Mouse (Mus musculus): ENCODE data around the gene Pold2. TPM values are rescaled to one million over a fixed set of nuclear protein-coding genes. Genes with fewer than 3 reads are reported as not detected.

Pold2 gene
- total and polyA plus RNA-seq, 3 experiments, result 261 to 366 TPM; not detected in 1

- H3K36me3 ChIP-seq (ENCODE audit: control insufficient read depth in 1 of 2, insufficient read depth in 2 of 2, low read length in 2 of 2), result no peaks in the 10 kb centered on the region
- no peak overlapping the region for H3K9ac ChIP-seq (ENCODE audit: control insufficient read depth, low read depth, low read length, poor library complexity, severe bottlenecking)
- TF ChIP-seq ZC3H11A (IDR thresholded peaks at IDR 0.05; ENCODE audit: low read depth, low read length), result no peak
- H3K9me3 ChIP-seq (replicated peaks; ENCODE audit: insufficient read depth, low read length), result no peaks in the 10 kb centered on the region
- DNase-seq (ENCODE audit: low read depth, low spot score), result no peak
- H3K4me1 ChIP-seq (ENCODE audit: control insufficient read depth in 1 of 2, insufficient read depth in 2 of 2, low read length in 2 of 2), result no peaks in the 10 kb centered on the region
- H3K4me3 ChIP-seq (ENCODE audit: control insufficient read depth in 1 of 2, insufficient read depth in 1 of 2, low read depth in 2 of 2, low read length in 2 of 2), result no peak overlapping the region
- H3K79me2 ChIP-seq (ENCODE audit: control insufficient read depth, insufficient read depth, low read length, poor library complexity), result no peaks in the 10 kb centered on the region
- no peak overlapping the region for H3K27ac ChIP-seq (ENCODE audit: control insufficient read depth, low read depth, low read length)
- H3K27me3 ChIP-seq (ENCODE audit: control insufficient read depth in 1 of 2, insufficient read depth in 2 of 2, low read length in 2 of 2), result peaks cover 0 to 1% of the 10 kb centered on the region in 2 experiments; a peak in 1 of 4 replicates
Measured at GRCm38 (mm10) chr11:5918111-5918510, 40.0 kb upstream of the Pold2 start.

DNA sequence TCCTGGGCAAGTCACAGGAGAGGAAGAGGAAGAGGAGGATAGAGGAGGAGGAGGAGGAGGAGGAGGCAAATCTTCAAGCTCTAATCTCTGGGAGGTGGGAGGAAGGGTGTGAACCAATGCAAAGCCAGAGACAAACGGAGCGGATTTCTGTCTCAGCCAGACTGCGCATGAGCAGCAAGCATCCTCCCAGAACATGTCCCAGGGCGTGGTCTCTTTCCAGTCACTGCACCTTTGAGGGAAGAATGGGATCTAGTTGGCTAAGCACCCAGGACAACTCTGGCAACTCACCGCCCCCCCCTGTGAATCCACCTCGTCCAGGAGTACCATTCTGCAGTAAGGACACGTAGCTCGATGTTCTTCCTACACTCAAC lies 38.1 kb upstream of the Pold2 start:
- Histone ChIP-seq H3K4me1 (ENCODE audit: control insufficient read depth in 1 of 2, insufficient read depth in 2 of 2, low read length in 2 of 2) (no peaks in the 10 kb centered on the region), H3K9ac (ENCODE audit: control insufficient read depth, low read depth, low read length, poor library complexity, severe bottlenecking) (no peak overlapping the region), H3K4me3 (ENCODE audit: control insufficient read depth in 1 of 2, insufficient read depth in 1 of 2, low read depth in 2 of 2, low read length in 2 of 2) (no peak overlapping the region), H3K27ac (ENCODE audit: control insufficient read depth, low read depth, low read length) (no peak overlapping the region), H3K27me3 (ENCODE audit: control insufficient read depth in 1 of 2, insufficient read depth in 2 of 2, low read length in 2 of 2) (no peaks in the 10 kb centered on the region; a peak in 1 of 4 replicates), H3K9me3 (replicated peaks; ENCODE audit: insufficient read depth, low read length) (no peaks in the 10 kb centered on the region), H3K79me2 (ENCODE audit: control insufficient read depth, insufficient read depth, low read length, poor library complexity) (no peaks in the 10 kb centered on the region), H3K36me3 (ENCODE audit: control insufficient read depth in 1 of 2, insufficient read depth in 2 of 2, low read length in 2 of 2) (no peaks in the 10 kb centered on the region)
- no peak for TF ChIP-seq POLR2A (IDR thresholded peaks at IDR 0.05; ENCODE audit: control insufficient read depth in 1 of 2, insufficient read depth in 1 of 2, low read depth in 1 of 2, low read length in 2 of 2, poor library complexity in 1 of 2)
- TF ChIP-seq TCF12 (IDR thresholded peaks at IDR 0.05; ENCODE audit: low read depth, low read length), result no peak
- no peak for TF ChIP-seq MXI1 (IDR thresholded peaks at IDR 0.05; ENCODE audit: low read depth, low read length)
- no peak for TF ChIP-seq HCFC1 (IDR thresholded peaks at IDR 0.05; ENCODE audit: low read depth, low read length)
- no peak for TF ChIP-seq RAD21 (IDR thresholded peaks at IDR 0.05; ENCODE audit: low read depth, low read length)
- DNase-seq (ENCODE audit: low read depth, low spot score), result no peak

- H3K4me1 ChIP-seq (ENCODE audit: control insufficient read depth in 1 of 2, insufficient read depth in 2 of 2, low read length in 2 of 2), result no peaks in the 10 kb centered on the region
- no peaks in the 10 kb centered on the region for H3K9me3 ChIP-seq (replicated peaks; ENCODE audit: insufficient read depth, low read length)
- H3K9ac ChIP-seq (ENCODE audit: control insufficient read depth, low read depth, low read length, poor library complexity, severe bottlenecking), result no peak overlapping the region
- no peak overlapping the region for H3K4me3 ChIP-seq (ENCODE audit: control insufficient read depth in 1 of 2, insufficient read depth in 1 of 2, low read depth in 2 of 2, low read length in 2 of 2)
- no peaks in the 10 kb centered on the region for H3K27me3 ChIP-seq (ENCODE audit: control insufficient read depth in 1 of 2, insufficient read depth in 2 of 2, low read length in 2 of 2)
- no peak overlapping the region for H3K27ac ChIP-seq (ENCODE audit: control insufficient read depth, low read depth, low read length)
- no peaks in the 10 kb centered on the region for H3K36me3 ChIP-seq (ENCODE audit: control insufficient read depth in 1 of 2, insufficient read depth in 2 of 2, low read length in 2 of 2)
- H3K79me2 ChIP-seq (ENCODE audit: control insufficient read depth, insufficient read depth, low read length, poor library complexity), result no peaks in the 10 kb centered on the region
- DNase-seq (ENCODE audit: low read depth, low spot score), result no peak
- TF ChIP-seq ELF1 (IDR thresholded peaks at IDR 0.05; ENCODE audit: low read depth, low read length) (no peak), MXI1 (IDR thresholded peaks at IDR 0.05; ENCODE audit: low read depth, low read length) (no peak), CHD1 (IDR thresholded peaks at IDR 0.05; ENCODE audit: low read depth, low read length) (no peak), POLR2AphosphoS5 (IDR thresholded peaks at IDR 0.05; ENCODE audit: borderline replicate concordance, low read depth, low read length) (no peak)
Measured at GRCm38 (mm10) chr11:5915429-5916177, 37.5 kb upstream of the Pold2 start.

Measured in MEL (cell line).